Mouse (Mus musculus): ENCODE measurements around the gene Slc26a8.
A peak's percentile ranks its signal among the peaks of the same experiment; 100 is the strongest.

The Slc26a8 gene

GRCm38 (mm10) chr17:28698672-28699071, 8.6 kb upstream of the Slc26a8 start:
- no peak for DNase-seq

DNA sequence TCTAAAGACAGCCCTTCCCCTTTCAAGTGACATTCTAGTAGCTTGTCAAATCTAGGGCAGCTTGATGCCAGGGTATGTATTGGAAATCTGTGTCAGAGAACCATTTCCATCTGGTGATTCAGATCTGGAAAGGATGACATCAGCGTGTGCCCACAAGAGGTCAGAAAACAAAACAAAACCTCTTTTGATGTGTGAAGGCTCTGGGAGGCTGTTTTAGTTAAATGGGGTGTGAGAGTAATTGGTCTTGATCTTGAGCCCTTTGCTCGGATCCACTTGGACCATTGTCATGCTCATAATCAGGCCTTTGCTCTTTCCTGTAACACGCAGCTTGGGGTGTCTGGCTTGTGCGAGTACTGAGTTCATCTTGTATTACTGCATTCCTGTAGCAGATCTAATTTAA, 8.2 kb upstream of the Slc26a8 start:
- DNase-seq: peak in 1 of 2 experiments; percentile 33

DNA sequence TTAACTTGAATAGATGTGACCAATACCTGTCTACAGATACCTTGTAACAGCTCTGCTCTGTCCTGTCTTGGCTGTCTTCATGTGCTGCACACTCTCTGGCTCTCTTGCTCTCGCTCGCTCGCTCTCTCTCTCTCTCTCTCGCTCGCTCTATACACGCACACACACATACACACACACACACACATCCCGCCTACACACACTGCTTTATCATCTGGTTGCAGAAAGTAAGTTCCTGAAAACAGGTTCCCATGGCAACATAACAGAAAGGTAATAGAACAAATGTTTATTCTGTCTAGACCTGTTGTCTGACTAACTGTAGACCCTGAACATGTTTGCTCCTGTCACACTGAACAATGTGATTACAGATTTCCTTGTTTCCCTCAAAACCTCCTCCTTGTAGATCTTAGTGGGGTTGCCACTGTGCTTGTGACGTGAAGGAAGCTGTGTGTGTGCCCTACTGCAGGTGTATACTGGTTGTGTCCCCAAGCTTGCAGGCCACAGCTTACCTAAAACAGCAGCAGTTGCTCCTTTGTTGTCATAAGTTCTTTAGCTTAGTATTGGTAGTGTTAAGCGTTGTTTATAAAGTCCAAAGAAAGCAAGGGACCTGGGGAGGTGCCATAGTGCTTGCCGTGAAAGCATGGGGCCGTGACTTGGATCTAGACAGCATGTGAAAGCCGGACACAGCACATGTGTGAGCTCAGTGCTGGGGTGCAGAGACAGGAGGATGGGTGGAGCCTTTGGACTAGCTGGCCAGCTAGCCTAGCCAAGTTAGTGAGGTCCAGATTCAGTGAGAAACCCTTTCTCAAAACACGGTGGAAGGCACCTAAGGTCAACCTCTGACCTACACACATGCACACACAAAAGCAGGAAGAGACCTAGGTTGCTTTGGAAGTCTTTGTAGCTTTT, 7.5 kb upstream of the Slc26a8 start:
- peak; percentile 35 to 43 for DNase-seq

DNA sequence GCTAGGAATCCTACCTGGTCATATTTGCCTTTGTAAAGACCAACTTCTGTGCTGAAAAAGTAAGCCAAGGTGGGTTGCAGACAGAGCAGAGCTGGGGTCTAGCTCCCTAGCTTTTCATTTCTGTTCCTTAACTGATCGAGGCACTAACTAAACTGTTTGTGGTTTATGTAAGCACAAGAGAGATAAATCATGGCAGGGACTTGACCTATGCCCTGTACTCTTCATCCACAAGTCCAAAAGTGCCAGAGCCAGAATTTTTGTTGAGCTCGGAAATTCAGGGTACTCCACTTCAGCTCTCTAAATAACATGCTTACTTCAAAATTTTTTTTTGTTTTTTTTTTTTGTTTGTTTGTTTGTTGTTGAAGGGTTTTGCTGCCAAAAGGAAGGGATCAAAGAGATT, 6.6 kb upstream of the Slc26a8 start:
- DNase-seq: no peak

DNA sequence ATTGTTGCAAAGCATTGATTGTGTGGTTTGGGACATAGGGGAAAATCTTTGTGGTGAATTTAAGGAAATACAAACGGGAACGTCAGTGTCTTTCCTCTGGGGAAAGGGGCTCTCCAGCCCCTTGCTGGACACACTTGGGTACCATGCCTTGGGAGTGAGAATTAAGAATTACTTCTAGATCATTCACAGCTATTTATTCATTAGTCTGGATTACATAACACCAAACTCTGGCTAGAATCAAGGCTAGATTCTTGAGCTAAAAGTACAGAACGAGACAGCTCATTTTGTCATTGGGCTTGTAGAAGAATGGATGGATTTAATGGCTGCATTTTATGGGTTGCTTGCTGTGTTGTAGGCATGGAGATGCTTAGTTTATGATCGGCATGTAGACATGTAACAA, 4.8 kb upstream of the Slc26a8 start:
- no peak for DNase-seq

- DNase-seq: no peak
Observed at GRCm38 (mm10) chr17:28694078-28694477, 4.0 kb upstream of the Slc26a8 start.

DNA sequence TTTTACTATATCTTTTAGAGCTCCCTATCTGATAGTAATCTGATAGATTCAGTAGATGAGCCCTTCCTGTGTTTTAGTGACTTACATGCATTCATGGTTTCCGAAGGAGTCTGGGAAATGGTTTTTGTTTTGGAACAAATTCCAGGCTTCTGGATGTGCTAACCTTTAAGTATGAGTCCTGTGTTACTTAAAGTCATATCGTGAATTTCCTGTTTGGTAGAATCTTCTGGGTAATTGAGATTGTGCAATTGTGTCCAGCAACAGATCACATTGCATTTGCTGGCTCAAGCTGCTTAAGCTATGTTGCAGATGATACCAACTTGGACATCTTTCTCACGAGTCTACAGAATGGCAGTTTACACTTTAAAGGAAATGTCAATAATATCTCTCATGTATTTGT, 3.1 kb upstream of the Slc26a8 start:
- DNase-seq: no peak

DNA sequence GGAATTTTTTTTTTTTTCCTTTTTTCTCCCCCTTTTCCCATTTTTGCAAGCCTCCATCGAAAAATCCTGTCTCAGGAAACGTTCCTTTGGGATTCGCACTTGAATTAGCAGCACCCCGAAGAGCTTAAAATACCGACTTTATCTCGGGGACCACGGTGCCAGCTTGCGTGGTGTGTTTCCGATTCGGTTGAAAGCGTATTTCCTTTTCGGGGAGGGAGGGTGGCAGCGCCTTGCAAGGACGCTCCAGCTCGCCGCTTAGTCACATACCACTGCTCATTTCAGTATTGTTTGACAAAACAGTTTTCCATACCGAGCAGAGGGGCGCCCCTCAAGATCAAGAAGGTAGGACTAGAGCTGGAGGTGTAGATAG, 2.3 kb upstream of the Slc26a8 start:
- DNase-seq: peak; percentile 62 to 66

DNA sequence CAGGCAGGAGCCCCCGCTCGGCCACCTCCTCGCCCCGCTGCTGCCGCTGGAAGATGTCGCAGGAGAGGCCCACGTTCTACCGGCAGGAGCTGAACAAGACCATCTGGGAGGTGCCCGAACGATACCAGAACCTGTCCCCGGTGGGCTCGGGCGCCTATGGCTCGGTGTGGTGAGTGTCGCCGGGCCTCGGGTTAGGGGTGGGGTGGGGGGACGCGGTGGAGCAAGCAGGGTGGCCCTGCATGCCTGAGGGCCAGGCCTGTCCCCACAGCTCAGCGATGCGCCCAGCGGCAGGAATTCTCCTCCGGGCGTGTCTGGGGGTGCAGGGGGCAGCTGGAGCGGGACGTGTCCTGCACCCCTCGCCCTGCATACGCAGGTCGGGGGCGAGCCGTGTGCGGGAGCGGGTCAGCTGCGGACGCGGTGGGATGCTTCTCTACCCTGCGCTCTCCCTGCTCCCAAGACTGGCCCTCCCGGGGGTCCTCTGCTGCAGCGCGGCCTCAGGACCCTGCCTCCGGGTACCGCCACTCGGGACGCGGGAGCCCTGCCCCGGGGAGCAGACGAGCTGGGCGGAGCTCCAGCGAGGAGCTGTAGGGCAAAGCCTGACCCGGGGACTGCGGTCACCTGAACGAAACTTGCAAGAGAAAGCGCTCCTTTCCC, 1.8 kb upstream of the Slc26a8 start:
- DNase-seq: peak; percentile 71 to 74

DNA sequence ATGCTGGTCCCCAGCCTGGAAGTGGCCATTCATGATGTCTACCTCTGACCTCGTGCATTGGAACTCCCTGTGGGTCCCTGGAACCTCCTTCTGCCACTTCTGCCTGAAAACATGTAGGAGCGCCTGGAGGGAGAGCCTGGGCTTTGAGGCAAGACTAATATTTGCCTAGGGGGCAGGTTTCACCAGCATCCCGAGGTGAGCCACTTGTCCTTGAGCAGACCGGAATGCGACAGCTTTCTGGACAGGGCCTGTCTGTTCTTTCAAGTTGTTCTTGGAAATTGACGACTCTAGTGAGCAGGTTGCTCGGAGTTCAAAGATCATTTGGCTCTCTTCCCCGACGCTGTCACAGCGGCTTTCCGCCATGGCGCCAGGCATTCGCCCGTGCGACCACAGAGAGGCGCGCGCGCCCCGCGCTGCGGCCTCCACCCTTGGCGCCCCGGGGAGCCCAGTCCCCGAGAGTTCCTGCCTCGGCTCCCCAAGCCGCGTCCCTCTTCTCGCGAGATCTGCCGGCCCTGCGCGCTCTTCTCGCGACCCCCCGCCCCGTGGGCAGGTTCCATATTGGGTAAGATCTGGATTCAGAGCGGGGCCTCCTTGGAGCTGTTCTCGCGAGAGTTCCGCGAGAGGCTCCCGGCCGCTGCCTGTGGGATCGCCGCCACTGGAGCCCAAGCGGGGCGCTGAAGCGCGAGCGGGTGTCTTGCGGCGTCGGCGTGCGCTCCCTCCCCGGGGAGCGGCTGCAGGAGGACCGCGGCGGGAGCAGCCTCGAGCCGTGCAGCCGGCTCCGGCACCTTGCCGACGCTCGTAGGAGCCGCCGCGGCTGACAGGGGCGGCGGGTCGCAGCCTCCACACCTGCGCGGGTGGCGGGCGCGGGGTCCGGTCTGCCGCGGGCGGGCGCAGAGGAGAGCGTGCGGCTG, 998 bp upstream of the Slc26a8 start, which contains the start of gene Mapk14:
TSS of gene Mapk14 (plus strand) at position 554 of the 911 bp plus-strand sequence.
- peak; percentile 99 for DNase-seq

GRCm38 (mm10) chr17:28687354-28687753, 2.7 kb downstream of the Slc26a8 start:
- no peak for DNase-seq

- no peak for DNase-seq
Observed at GRCm38 (mm10) chr17:28684631-28685030, 5.4 kb downstream of the Slc26a8 start.

DNA sequence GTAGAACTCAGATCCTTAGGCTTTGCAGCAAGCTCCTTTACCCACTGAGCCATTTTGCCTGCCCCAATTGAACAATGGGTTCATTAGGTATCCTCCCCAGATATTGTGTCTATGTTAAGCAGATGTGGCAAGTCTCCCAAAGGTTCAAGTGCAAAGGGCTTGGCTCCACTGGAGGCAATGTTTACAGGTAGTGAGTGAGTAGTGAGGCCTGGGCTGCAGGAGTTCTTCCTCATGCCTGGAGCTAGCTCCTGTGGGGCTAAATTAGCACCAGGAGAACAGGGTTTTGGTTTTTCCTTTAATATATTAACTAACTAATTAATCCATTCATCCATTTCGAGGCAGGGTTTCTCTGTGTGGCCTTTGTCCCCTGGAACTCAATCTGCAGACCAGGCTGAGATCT, 6.4 kb downstream of the Slc26a8 start:
- DNase-seq: no peak

- DNase-seq: no peak
Observed at GRCm38 (mm10) chr17:28682311-28683084, 7.5 kb downstream of the Slc26a8 start.

DNA sequence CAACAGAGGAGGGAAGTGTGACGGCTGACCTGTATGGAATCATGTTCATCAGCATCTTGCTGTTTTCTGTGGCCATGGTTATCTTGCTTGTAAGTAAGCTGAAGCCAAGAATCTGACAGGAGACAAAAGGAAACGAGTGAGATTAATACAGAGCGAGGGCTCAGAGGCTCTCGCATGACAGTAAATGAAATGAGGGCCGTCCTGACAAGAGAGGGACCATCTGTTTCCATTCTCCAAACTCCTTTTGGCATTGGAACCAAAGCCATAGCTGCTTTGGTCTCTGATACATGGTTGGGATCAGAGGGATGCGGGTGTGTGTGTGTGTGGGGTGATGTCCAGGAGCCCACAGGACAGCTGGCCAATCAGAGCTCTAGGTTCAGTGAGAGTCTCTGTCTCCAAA, 30.5 kb downstream of the Slc26a8 start:
- DNase-seq: no peak

DNA sequence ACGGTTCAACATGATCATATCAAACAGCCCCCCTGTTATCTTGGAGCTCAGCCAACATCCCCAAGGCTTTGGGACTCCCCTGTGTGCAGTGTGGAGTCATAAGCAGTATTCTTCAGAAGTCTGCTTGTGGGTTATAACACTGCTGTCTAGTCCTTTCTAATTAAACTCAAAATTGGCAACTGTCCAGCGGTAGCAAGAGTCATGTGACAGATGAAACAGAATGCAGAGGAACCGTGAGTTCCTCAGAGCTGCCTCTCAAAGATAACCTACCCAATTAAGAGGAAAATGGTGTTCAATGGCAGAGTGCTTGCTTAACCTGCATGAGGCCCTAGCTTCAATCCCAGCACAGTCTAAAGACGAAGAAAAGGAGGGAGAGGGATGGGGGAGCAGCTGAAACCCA, 32.1 kb downstream of the Slc26a8 start:
- peak in 1 of 2 experiments; percentile 46 for DNase-seq

DNA sequence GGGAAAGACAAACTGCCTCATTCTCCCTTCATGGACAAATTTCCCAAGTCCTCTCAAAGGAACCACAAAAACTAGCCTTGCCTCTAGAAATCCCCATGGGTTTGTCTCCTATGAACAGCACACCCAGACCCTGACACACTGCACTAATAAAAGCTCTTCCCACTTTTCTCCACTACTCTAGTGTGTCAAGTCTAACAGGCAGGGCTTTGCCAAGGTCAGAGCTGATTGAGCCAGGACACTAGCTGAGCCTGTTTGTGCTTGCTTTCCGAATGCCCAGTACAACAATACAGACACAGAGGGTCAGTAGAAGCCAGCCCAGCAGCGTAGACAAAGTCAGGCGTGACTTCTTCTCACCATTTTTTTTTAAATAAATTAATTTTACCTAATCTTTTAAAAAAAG, 39.8 kb downstream of the Slc26a8 start:
- peak; percentile 18 to 20 for DNase-seq

DNA sequence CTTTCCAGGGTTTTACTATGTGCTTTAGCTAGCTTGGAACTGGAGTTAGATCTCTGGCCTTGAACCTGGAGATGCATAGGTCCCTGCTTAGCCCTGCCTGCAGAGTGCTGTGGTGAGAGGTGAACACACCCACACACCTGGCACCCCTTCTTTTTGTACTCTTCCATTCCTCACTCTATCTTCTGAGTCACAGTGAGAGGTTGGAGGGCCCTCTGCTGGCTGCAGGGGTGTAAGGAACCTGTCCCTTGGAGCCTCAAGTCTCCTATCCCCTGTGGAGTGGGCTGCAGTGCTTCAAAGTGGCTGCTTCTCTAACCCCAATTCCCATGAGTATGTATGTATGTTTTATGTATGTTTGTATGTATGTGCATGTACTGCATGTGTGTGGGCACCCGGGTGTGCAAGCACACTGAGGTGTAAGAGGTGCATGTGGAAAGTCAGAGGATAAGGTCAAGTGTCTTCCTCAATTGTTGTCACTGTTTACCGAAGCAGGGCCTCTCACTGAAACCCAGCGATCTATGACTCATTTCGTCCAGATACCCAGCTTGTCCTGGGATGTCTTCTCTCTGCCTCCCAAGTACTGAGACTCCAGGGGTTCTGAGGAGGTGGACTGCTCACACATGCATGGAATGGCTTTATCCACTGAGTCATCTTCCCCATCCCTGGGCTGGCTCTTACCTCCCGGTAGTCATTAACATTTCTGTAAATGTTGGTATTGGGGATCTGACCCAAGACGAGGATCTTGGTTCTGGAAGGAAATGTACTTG, 41.2 kb downstream of the Slc26a8 start:
- DNase-seq: peak; percentile 51 to 56

DNA sequence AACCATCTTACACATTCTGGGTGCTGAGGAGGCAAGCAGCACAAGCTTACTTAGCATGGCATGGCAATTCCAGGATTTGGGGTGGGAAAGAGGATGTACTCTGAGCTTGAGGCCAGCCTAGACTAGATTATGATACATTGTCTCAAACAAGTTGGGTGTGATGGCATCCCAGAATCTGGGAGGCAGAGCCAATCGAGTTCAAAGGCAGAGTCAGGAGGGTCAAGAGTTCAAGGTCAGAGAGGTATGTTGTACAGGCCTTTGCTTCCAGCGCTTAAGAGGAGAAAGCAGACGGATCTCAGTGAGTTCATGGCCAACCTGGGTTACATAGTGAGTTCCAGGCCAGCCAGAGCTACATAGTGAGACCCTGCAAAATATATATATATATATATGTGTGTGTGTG, 43.8 kb downstream of the Slc26a8 start:
- DNase-seq: no peak

DNA sequence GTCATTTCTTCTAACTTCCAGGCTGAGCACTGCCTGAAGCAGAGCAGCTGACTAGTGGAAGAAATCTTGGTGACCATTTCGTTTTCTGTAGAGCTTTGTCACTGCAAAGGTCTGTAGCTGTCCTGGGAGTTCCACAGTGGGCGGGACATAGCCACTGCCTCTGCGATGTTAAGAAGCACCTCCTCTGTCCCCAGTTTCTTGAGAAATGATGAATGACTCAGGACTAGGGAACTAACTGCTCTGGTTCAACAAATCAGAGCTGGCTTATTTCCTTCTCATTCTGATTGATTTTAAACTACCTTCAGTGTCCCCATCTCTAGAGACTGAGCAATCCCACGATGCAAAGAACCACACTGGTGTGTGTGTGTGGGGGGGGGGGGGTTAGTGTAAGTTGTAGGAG, 45.9 kb downstream of the Slc26a8 start:
- DNase-seq: no peak

GRCm38 (mm10) chr17:28643697-28644096, 46.3 kb downstream of the Slc26a8 start:
- no peak for DNase-seq

DNA sequence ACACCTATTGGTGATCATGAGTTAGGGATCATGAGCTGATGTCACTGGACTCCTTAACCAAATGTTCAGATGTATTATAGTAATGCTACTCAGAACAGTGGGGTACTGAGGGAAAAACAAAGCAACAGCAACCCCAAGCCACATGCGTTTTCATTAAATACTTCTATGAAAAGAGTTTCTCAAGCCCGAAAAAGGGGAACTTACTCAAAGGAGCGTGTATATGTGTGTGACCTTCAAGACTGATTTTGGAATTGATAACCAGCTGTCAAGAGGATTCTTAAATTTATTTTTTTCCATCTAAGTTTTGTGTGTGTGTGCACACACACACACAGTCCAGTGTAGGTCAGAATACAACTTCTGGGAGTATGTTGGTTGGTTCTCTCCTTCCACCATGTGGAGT, 49.9 kb downstream of the Slc26a8 start:
- no peak for DNase-seq

Measured in cerebellum, postnatal 10 days (tissue).